Comparison of ENCODE assay signal across 8 mouse cellular contexts in genomic region chr11:76647062-76647461, GRCm38 (mm10). TPM values are rescaled to one million over a fixed set of nuclear protein-coding genes. Genes with fewer than 3 reads are reported as not detected.
A peak's percentile ranks its signal among the peaks of the same experiment; 100 is the strongest.
DNase-seq lines count a peak whose midpoint lies in the region; ATAC-seq and TF ChIP-seq lines count a peak whose summit lies in the region.
"Had no signal": no experiment of that assay in that cellular context is flagged by ENCODE, and none has a peak within 500 bp of the region (broad histone marks: within the 10 kb centered on the region; RNA-seq: fewer than 3 reads in every experiment).

No protein-coding gene starts in this region.

- no peaks in the 10 kb centered on the region for H3K9me3 ChIP-seq in liver, embryonic 12.5 days (replicated peaks)
- no peaks in the 10 kb centered on the region for H3K9me3 ChIP-seq in liver, postnatal 0 days (ENCODE audit: low read length)
- H3K9me3 ChIP-seq in embryonic facial prominence, embryonic 10.5 days = no peaks in the 10 kb centered on the region
- no peaks in the 10 kb centered on the region for H3K9me3 ChIP-seq in hindbrain, embryonic 15.5 days
- H3K9me3 ChIP-seq: liver, embryonic 13.5 days had no signal

- no peak for TF ChIP-seq EP300 in liver, postnatal 0 days (IDR thresholded peaks at IDR 0.05; ENCODE audit: low read depth)

- no peak for TF ChIP-seq POLR2A in kidney, adult 2 months (IDR thresholded peaks at IDR 0.05; ENCODE audit: low read depth, low read length)

- H3K4me2 ChIP-seq in liver, embryonic 12.5 days = peak overlapping the region; percentile 19; the same call in 1 of the 2 replicates
- H3K4me2 ChIP-seq in liver, postnatal 0 days (ENCODE audit: low read depth, low read length) = no peak overlapping the region
- H3K4me2 ChIP-seq in hindbrain, embryonic 15.5 days = peak overlapping the region; percentile 45
- H3K4me2 ChIP-seq: liver, embryonic 13.5 days had no signal

- no peak for TF ChIP-seq CTCF in liver, postnatal 0 days (IDR thresholded peaks at IDR 0.05; ENCODE audit: low read depth)
- TF ChIP-seq CTCF in kidney, adult 2 months (conservative IDR thresholded peaks at IDR 0.05; ENCODE audit: insufficient read depth, insufficient read length, low read depth, low read length) = no peak

- 11% methylated on average over 7 of the region's 7 CpGs for WGBS in liver, embryonic 12.5 days (ENCODE audit: insufficient replicate concordance)
- WGBS in liver, postnatal 0 days (ENCODE audit: insufficient replicate concordance) = 17% methylated on average over 7 of the region's 7 CpGs
- WGBS in embryonic facial prominence, embryonic 10.5 days = 6% methylated on average over 7 of the region's 7 CpGs
- 1% methylated on average over 7 of the region's 7 CpGs for WGBS in hindbrain, embryonic 15.5 days
- WGBS in kidney, adult 2 months = 17% methylated on average over 7 of the region's 7 CpGs

- no peak overlapping the region for H3K4me3 ChIP-seq in liver, embryonic 12.5 days
- H3K4me3 ChIP-seq in liver, postnatal 0 days (ENCODE audit: low read depth, low read length) = no peak overlapping the region
- peak overlapping the region; percentile 36 for H3K4me3 ChIP-seq in embryonic facial prominence, embryonic 10.5 days
- H3K4me3 ChIP-seq in hindbrain, embryonic 15.5 days = peak overlapping the region; percentile 12
- H3K4me3 ChIP-seq in kidney, adult 2 months (ENCODE audit: insufficient read depth, low read depth, low read length) = no peak overlapping the region
- H3K4me3 ChIP-seq: liver, embryonic 13.5 days had no signal

- no peak overlapping the region for H3K9ac ChIP-seq in liver, embryonic 12.5 days
- no peak overlapping the region for H3K9ac ChIP-seq in liver, postnatal 0 days (replicated peaks)
- peak overlapping the region; percentile 3; the same call in 1 of the 2 replicates for H3K9ac ChIP-seq in hindbrain, embryonic 15.5 days
- H3K9ac ChIP-seq: liver, embryonic 13.5 days had no signal

- no peak for DNase-seq in liver, postnatal 0 days
- peak; percentile 37 for DNase-seq in embryonic facial prominence, embryonic 10.5 days (ENCODE audit: low spot score)
- DNase-seq in retina, embryonic 14.5 days (ENCODE audit: low spot score) = peak; percentile 72
- DNase-seq in kidney, adult 2 months = no peak

- no peaks in the 10 kb centered on the region for H3K36me3 ChIP-seq in liver, embryonic 12.5 days
- H3K36me3 ChIP-seq in liver, postnatal 0 days (replicated peaks; ENCODE audit: insufficient read depth, low read length) = no peaks in the 10 kb centered on the region
- H3K36me3 ChIP-seq in embryonic facial prominence, embryonic 10.5 days (replicated peaks) = no peaks in the 10 kb centered on the region
- no peaks in the 10 kb centered on the region for H3K36me3 ChIP-seq in hindbrain, embryonic 15.5 days
- no peaks in the 10 kb centered on the region for H3K36me3 ChIP-seq in kidney, adult 2 months (ENCODE audit: control insufficient read depth, insufficient read depth, low read length)
- H3K36me3 ChIP-seq: liver, embryonic 13.5 days had no signal

- ATAC-seq in liver, embryonic 12.5 days = no peak
- no peak for ATAC-seq in liver, postnatal 0 days
- peak; percentile 62; the same call in 1 of the 2 replicates for ATAC-seq in hindbrain, embryonic 15.5 days (ENCODE audit: low FRiP score, low read depth)
- no peak for ATAC-seq in erythroblast, adult 5-6 weeks (replicated peaks; ENCODE audit: low FRiP score, poor library complexity, severe bottlenecking)

- peaks cover 42% of the 10 kb centered on the region for H3K27me3 ChIP-seq in liver, embryonic 12.5 days (replicated peaks)
- peaks cover 23% of the 10 kb centered on the region for H3K27me3 ChIP-seq in liver, postnatal 0 days (ENCODE audit: insufficient read depth, low read length)
- peaks cover 33% of the 10 kb centered on the region for H3K27me3 ChIP-seq in embryonic facial prominence, embryonic 10.5 days (replicated peaks; ENCODE audit: low read depth, poor library complexity, severe bottlenecking)
- H3K27me3 ChIP-seq in hindbrain, embryonic 15.5 days = no peaks in the 10 kb centered on the region
- no peaks in the 10 kb centered on the region for H3K27me3 ChIP-seq in kidney, adult 2 months (replicated peaks; ENCODE audit: control insufficient read depth, insufficient read depth, low read length)

- H3K4me1 ChIP-seq in liver, embryonic 12.5 days = peaks cover 5% of the 10 kb centered on the region; the same call in 1 of the 2 replicates
- H3K4me1 ChIP-seq in liver, postnatal 0 days (ENCODE audit: insufficient read depth) = no peaks in the 10 kb centered on the region
- peaks cover 38% of the 10 kb centered on the region for H3K4me1 ChIP-seq in embryonic facial prominence, embryonic 10.5 days
- peaks cover 35% of the 10 kb centered on the region for H3K4me1 ChIP-seq in hindbrain, embryonic 15.5 days (replicated peaks)
- no peaks in the 10 kb centered on the region; the same call in 1 of the 2 replicates for H3K4me1 ChIP-seq in kidney, adult 2 months (ENCODE audit: control insufficient read depth, insufficient read depth, low read length)

- no peak overlapping the region for H3K27ac ChIP-seq in liver, embryonic 12.5 days
- H3K27ac ChIP-seq in liver, postnatal 0 days (ENCODE audit: low read depth) = no peak overlapping the region
- H3K27ac ChIP-seq in embryonic facial prominence, embryonic 10.5 days (replicated peaks) = no peak overlapping the region
- peak overlapping the region; percentile 62 for H3K27ac ChIP-seq in hindbrain, embryonic 15.5 days (replicated peaks)
- no peak overlapping the region for H3K27ac ChIP-seq in kidney, adult 2 months (ENCODE audit: insufficient read depth, low read depth, low read length)
- H3K27ac ChIP-seq: liver, embryonic 13.5 days had no signal

RNA-seq across cellular contexts. Expression of gene Abr, which starts 24.9 kb away (rescaled TPM):
- polyA plus RNA-seq in liver, embryonic 12.5 days (2016; fragmentation: Nextera tagmentation; extraction: Ambion mirVana) = 5.8 and 7.4 TPM in 2 replicates
- polyA plus RNA-seq in liver, postnatal 0 days (2015; fragmentation: Nextera tagmentation; extraction: Ambion mirVana) = 3.4 and 3.6 TPM in 2 replicates
- polyA plus RNA-seq in embryonic facial prominence, embryonic 10.5 days (2016; fragmentation: Nextera tagmentation; extraction: Ambion mirVana) = 29.6 and 34.6 TPM in 2 replicates
- polyA plus RNA-seq in hindbrain, embryonic 15.5 days (2015; fragmentation: Nextera tagmentation; extraction: Ambion mirVana) = 99.9 and 113 TPM in 2 replicates
- polyA plus RNA-seq in kidney, adult 2 months (2012; rRNA removed) = 33.2 and 40.8 TPM in 2 replicates
- total RNA-seq in erythroblast, adult 5-6 weeks (2015; ENCODE audit: low replicate concordance) = 7.5 and 7.9 TPM in 2 replicates
- total RNA-seq in erythroblast, adult 5-6 weeks (2017; ENCODE audit: low replicate concordance) = 14.9 and 15.8 TPM in 2 replicates

RNA-seq across cellular contexts. Expression of gene Bhlha9, which starts 25.2 kb away (rescaled TPM):
- polyA plus RNA-seq in liver, embryonic 12.5 days (2016; fragmentation: Nextera tagmentation; extraction: Ambion mirVana) = not detected in 2 replicates
- polyA plus RNA-seq in liver, postnatal 0 days (2015; fragmentation: Nextera tagmentation; extraction: Ambion mirVana) = 0.08 TPM in 1 of 2 replicates, not detected in the other
- polyA plus RNA-seq in embryonic facial prominence, embryonic 10.5 days (2016; fragmentation: Nextera tagmentation; extraction: Ambion mirVana) = not detected in 2 replicates
- 1.3 and 1.7 TPM in 2 replicates for polyA plus RNA-seq in hindbrain, embryonic 15.5 days (2015; fragmentation: Nextera tagmentation; extraction: Ambion mirVana)
- polyA plus RNA-seq in kidney, adult 2 months (2012; rRNA removed) = not detected in 2 replicates
- total RNA-seq in erythroblast, adult 5-6 weeks (2015; ENCODE audit: low replicate concordance) = not detected in 2 replicates
- total RNA-seq in erythroblast, adult 5-6 weeks (2017; ENCODE audit: low replicate concordance) = not detected in 2 replicates
- polyA plus RNA-seq: liver, embryonic 13.5 days had no signal

RNA-seq across cellular contexts. Expression of gene Trarg1, which starts 32.5 kb away (rescaled TPM):
- polyA plus RNA-seq in liver, embryonic 12.5 days (2016; fragmentation: Nextera tagmentation; extraction: Ambion mirVana) = not detected in 2 replicates
- polyA plus RNA-seq in liver, postnatal 0 days (2015; fragmentation: Nextera tagmentation; extraction: Ambion mirVana) = 0.08 TPM in 2 replicates
- 0.05 and 0.18 TPM in 2 replicates for polyA plus RNA-seq in embryonic facial prominence, embryonic 10.5 days (2016; fragmentation: Nextera tagmentation; extraction: Ambion mirVana)
- polyA plus RNA-seq in hindbrain, embryonic 15.5 days (2015; fragmentation: Nextera tagmentation; extraction: Ambion mirVana) = 0.82 and 2.8 TPM in 2 replicates
- 2.8 and 2.9 TPM in 2 replicates for polyA plus RNA-seq in kidney, adult 2 months (2012; rRNA removed)
- total RNA-seq in erythroblast, adult 5-6 weeks (2015; ENCODE audit: low replicate concordance) = not detected in 2 replicates
- not detected in 2 replicates for total RNA-seq in erythroblast, adult 5-6 weeks (2017; ENCODE audit: low replicate concordance)
- polyA plus RNA-seq: liver, embryonic 13.5 days had no signal

Comparison
In these comparisons a context has a peak if more than half of its experiments do, and no peak if none do; other contexts are left out.
1. H3K4me3 ChIP-seq: peak in embryonic facial prominence, embryonic 10.5 days (single experiment) and hindbrain, embryonic 15.5 days (single experiment); none in liver, embryonic 12.5 days (single experiment), liver, postnatal 0 days (single experiment) and kidney, adult 2 months (single experiment).
2. DNase-seq: peak in embryonic facial prominence, embryonic 10.5 days (single experiment) and retina, embryonic 14.5 days (single experiment); none in liver, postnatal 0 days (single experiment) and kidney, adult 2 months (single experiment).